In the genomic region with DNA sequence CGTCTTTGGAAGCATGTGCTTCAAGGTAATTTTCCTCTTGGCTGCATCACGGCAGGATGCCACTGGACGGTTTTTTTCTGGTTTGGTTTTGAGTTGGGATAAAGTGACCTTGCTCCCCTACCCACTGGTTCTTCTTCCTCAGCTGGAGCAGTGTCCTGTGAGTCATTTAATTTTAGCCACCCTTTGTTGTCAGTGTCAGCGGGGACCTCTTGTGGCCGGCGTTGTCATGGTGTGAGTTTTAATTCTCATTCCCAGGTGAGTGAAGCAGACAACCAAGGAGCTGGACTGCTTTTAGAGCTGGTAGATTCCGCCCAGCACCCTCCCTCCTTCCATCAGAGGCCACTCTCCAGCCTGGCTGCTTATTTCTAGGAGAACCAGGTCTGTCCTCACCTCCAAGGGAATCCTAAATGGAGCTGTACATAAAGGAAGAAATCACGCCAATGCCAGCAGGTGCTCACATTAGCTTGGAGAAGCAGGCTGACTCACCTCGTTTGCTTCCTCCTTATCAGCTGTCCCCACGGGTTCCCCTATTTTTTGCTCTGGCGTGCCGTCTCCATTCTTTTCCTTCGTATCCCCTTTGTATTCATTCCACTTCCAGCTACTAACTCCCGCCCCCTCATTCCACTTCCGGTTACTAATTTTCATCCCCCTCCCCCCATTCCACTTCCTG, we compare ENCODE assay signal across 8 mouse cellular contexts.
DNase-seq lines count a peak whose midpoint lies in the region; ATAC-seq and TF ChIP-seq lines count a peak whose summit lies in the region.
"Had no signal": no experiment of that assay in that cellular context is flagged by ENCODE, and none has a peak within 500 bp of the region (broad histone marks: within the 10 kb centered on the region; RNA-seq: fewer than 3 reads in every experiment).

No protein-coding gene starts in this region.

- 59% methylated on average over 15 of the region's 15 CpGs for WGBS in kidney, adult 2 months

- peak; percentile 22 for DNase-seq in kidney, adult 2 months
- DNase-seq in kidney, postnatal 10 days = no peak
- DNase-seq in ES-CJ7 (ENCODE audit: low read depth, low spot score) (peak; percentile 42), Patski (ENCODE audit: low read depth, low spot score) (no peak)
- peak; percentile 44 to 53 for DNase-seq in cerebellum, postnatal 36 days
- no peak for DNase-seq in urinary bladder, postnatal 25 days (ENCODE audit: low spot score)
- no peak for DNase-seq in layer of hippocampus, adult 11-12 months (ENCODE audit: low spot score)

- H3K4me3 ChIP-seq in kidney, adult 2 months (ENCODE audit: insufficient read depth, low read depth, low read length) = no peak overlapping the region
- H3K4me3 ChIP-seq: limb, embryonic 15.5 days had no signal

- no peak overlapping the region for H3K27ac ChIP-seq in kidney, adult 2 months (ENCODE audit: insufficient read depth, low read depth, low read length)
- H3K27ac ChIP-seq: limb, embryonic 15.5 days had no signal

- H3K27me3 ChIP-seq in kidney, adult 2 months (replicated peaks; ENCODE audit: control insufficient read depth, insufficient read depth, low read length) = no peaks in the 10 kb centered on the region
- H3K27me3 ChIP-seq in Patski = no peaks in the 10 kb centered on the region
- H3K27me3 ChIP-seq: limb, embryonic 15.5 days had no signal

- H3K36me3 ChIP-seq in kidney, adult 2 months (ENCODE audit: control insufficient read depth, insufficient read depth, low read length) = no peaks in the 10 kb centered on the region
- H3K36me3 ChIP-seq: limb, embryonic 15.5 days had no signal

- H3K4me1 ChIP-seq in kidney, adult 2 months (ENCODE audit: control insufficient read depth, insufficient read depth, low read length) = no peaks in the 10 kb centered on the region
- H3K4me1 ChIP-seq: limb, embryonic 15.5 days had no signal

- POLR2A ChIA-PET in Patski (lab: Charles Lee) = interaction anchor here (0.7 kb wide), 1 partner anchor 9 kb away, joined by 4 read pairs; no protein-coding TSS in a partner anchor

- TF ChIP-seq CTCF in kidney, adult 2 months (conservative IDR thresholded peaks at IDR 0.05; ENCODE audit: insufficient read depth, insufficient read length, low read depth, low read length) = no peak; the same call in 1 of the 2 replicates
- peak; percentile 62 for TF ChIP-seq CTCF in Patski (IDR thresholded peaks at IDR 0.05)

- no peak for TF ChIP-seq POLR2A in kidney, adult 2 months (IDR thresholded peaks at IDR 0.05; ENCODE audit: low read depth, low read length)

- in situ Hi-C loops in Patski (cut with MboI; ENCODE audit: low pct_unique_long_range_greater_than_20kb) = no loop called here

- ATAC-seq in Patski = no peak

- CTCF ChIA-PET in Patski (lab: Charles Lee) = interaction anchor here (0.9 to 4.2 kb wide), 12 partner anchors 8 to 711 kb away, joined by 3 to 23 read pairs (median 4); no protein-coding TSS in a partner anchor

Comparison
In these comparisons a context has a peak if more than half of its experiments do, and no peak if none do; other contexts are left out.
1. DNase-seq: peak in kidney, adult 2 months (single experiment), ES-CJ7 (single experiment) and cerebellum, postnatal 36 days (2 of 2); none in kidney, postnatal 10 days (single experiment), Patski (single experiment), urinary bladder, postnatal 25 days (single experiment) and layer of hippocampus, adult 11-12 months (single experiment).